Mouse (Mus musculus) G1E (cell line): ENCODE results near the gene Pced1a.

Experiments
- CTCF ChIP-seq: IDR thresholded peaks from 2 replicates; pipeline ENCODE4 v1.5.1; 2012; ENCODE audit warnings: low read depth, low read length, inconsistent platforms, mixed read lengths
- GATA1 ChIP-seq: IDR thresholded peaks from 2 replicates; pipeline ENCODE4 v1.6.1; 2012; ENCODE audit warnings: borderline replicate concordance, low read length, inconsistent platforms, mixed read lengths
- TAL1 ChIP-seq: conservative IDR thresholded peaks from 2 replicates; pipeline ENCODE4 v1.6.1; 2012; ENCODE audit warnings: low read depth, low read length, inconsistent platforms, mixed read lengths

- TF ChIP-seq CTCF (no peak), GATA1 (no peak), TAL1 (no peak)
Measured at GRCm38 (mm10) chr2:130429851-130430250, 5.3 kb upstream of the Pced1a start.
